Mouse (Mus musculus): ENCODE measurements around the gene Hpse2. TPM values are rescaled to one million over a fixed set of nuclear protein-coding genes. Genes with fewer than 3 reads are reported as not detected.

Gene Hpse2
- polyA plus RNA-seq, 1 experiment = not detected

DNA sequence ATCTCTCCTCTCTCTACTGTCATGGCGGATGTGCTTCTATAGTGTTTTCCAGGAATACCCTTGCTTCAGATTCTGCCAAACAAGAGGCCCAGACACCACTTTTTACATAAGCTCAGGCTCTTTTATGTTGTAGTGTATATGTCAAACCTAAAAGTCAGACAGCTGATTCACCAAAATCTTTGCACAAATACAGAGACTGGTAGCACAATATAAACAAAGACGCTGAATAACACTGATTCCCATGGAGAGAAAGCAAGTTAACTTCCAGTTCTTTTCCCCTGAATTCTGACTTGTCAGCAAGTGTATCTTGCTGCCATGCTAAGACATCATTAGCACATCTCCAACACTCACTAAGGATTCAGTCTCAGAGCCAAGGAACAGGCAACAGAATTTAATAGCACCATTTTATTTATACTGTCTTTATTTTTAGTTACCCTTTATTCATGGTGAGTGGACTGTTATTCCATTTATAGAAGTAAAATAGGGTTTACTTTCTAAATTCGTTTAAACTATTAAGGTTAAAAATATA, 212.7 kb downstream of the Hpse2 start:
- Histone ChIP-seq H3K4me3 (ENCODE audit: extremely low read depth, insufficient read depth, insufficient read length) (no peak overlapping the region), H3K27ac (ENCODE audit: insufficient read depth, low read length) (no peak overlapping the region), H3K4me1 (ENCODE audit: control insufficient read depth, insufficient read depth, insufficient read length) (no peaks in the 10 kb centered on the region), H3K27me3 (ENCODE audit: control insufficient read depth, insufficient read depth, low read length) (no peaks in the 10 kb centered on the region), H3K36me3 (ENCODE audit: control insufficient read depth, insufficient read depth, low read length) (no peaks in the 10 kb centered on the region)
- DNase-seq (ENCODE audit: low read depth in 1 of 2, low spot score in 2 of 2) = no peak
- 84% methylated on average over 3 of the region's 3 CpGs for WGBS
- TF ChIP-seq CTCF (IDR thresholded peaks at IDR 0.05; ENCODE audit: extremely low read depth, insufficient read depth, insufficient read length, insufficient replicate concordance) (no peak), POLR2A (IDR thresholded peaks at IDR 0.05; ENCODE audit: low read depth, low read length) (no peak)

DNA sequence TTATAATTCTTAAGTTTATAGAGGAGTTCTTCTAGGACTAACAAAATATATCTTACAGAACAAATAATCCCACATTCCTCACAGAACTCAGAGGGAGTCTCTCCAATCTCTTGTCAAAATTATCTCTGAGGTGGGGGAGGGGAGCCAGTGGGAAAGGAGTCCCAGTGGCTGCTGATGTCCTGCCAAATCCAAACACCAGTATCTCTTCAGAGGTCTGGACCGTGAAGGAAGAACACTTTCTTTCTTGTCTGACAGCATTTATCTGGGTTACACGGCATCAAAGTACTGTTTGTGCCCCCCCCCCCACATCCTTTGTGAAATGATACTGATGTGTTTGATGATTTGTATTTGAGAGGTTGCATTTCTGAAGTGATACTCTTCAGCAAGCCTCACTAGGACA, 213.3 kb downstream of the Hpse2 start:
- DNase-seq (ENCODE audit: low read depth in 1 of 2, low spot score in 2 of 2) = no peak
- H3K27ac ChIP-seq (ENCODE audit: insufficient read depth, low read length) = no peak overlapping the region
- no peaks in the 10 kb centered on the region for H3K4me1 ChIP-seq (ENCODE audit: control insufficient read depth, insufficient read depth, insufficient read length)
- H3K4me3 ChIP-seq (ENCODE audit: extremely low read depth, insufficient read depth, insufficient read length) = no peak overlapping the region
- no peak for TF ChIP-seq POLR2A (IDR thresholded peaks at IDR 0.05; ENCODE audit: low read depth, low read length)
- no peak for TF ChIP-seq CTCF (IDR thresholded peaks at IDR 0.05; ENCODE audit: extremely low read depth, insufficient read depth, insufficient read length, insufficient replicate concordance)
- H3K36me3 ChIP-seq (ENCODE audit: control insufficient read depth, insufficient read depth, low read length) = no peaks in the 10 kb centered on the region
- H3K27me3 ChIP-seq (ENCODE audit: control insufficient read depth, insufficient read depth, low read length) = no peaks in the 10 kb centered on the region
- 88% methylated on average over 2 of the region's 2 CpGs for WGBS

DNA sequence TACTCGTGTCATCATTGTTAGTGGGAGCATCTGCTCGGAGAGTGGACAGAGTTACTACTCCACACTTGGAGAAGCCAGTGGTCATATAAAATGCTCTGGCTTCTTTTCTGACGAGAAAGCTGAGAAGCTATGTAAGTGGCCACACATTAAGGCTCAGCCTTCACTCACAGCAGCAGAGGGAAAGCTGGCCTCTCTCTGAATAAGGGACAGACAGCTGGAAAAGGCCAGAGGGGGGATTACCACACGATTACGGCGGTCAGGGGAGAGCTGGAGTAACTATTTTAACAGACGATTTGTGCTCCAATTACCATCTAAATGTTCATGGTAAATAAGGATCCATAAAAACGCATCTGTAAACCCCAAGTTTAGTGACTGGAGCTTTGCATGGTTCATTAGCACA, 232.1 kb downstream of the Hpse2 start:
- no peaks in the 10 kb centered on the region for H3K4me1 ChIP-seq (ENCODE audit: control insufficient read depth, insufficient read depth, insufficient read length)
- H3K27me3 ChIP-seq (ENCODE audit: control insufficient read depth, insufficient read depth, low read length) = no peaks in the 10 kb centered on the region
- TF ChIP-seq CTCF (IDR thresholded peaks at IDR 0.05; ENCODE audit: extremely low read depth, insufficient read depth, insufficient read length, insufficient replicate concordance) = no peak
- TF ChIP-seq POLR2A (IDR thresholded peaks at IDR 0.05; ENCODE audit: low read depth, low read length) = no peak
- no peaks in the 10 kb centered on the region for H3K36me3 ChIP-seq (ENCODE audit: control insufficient read depth, insufficient read depth, low read length)
- H3K4me3 ChIP-seq (ENCODE audit: extremely low read depth, insufficient read depth, insufficient read length) = no peak overlapping the region
- no peak overlapping the region for H3K27ac ChIP-seq (ENCODE audit: insufficient read depth, low read length)
- DNase-seq (ENCODE audit: low read depth in 1 of 2, low spot score in 2 of 2) = no peak
- WGBS = 84% methylated on average over 8 of the region's 8 CpGs

DNA sequence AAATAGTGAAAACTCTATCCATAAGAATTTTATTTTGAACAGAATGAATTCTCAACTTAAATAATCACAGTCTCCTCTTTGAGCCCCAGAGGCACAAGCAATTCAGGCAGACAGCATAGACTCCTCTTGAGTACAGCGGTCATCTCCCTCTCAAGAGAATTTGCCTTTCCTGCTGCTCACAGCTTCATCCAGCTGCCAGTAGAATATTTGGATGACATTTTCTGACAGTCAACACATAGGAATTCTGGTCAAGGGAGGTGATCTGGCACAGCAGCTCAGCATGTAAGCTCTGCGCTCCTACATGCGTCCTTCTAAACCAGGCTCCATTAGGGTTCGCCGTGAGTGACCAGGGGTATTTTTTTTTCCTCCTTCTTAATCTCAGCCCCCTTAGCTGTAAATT, 232.6 kb downstream of the Hpse2 start:
- Histone ChIP-seq H3K27ac (ENCODE audit: insufficient read depth, low read length) (no peak overlapping the region), H3K4me1 (ENCODE audit: control insufficient read depth, insufficient read depth, insufficient read length) (no peaks in the 10 kb centered on the region), H3K36me3 (ENCODE audit: control insufficient read depth, insufficient read depth, low read length) (no peaks in the 10 kb centered on the region), H3K27me3 (ENCODE audit: control insufficient read depth, insufficient read depth, low read length) (no peaks in the 10 kb centered on the region), H3K4me3 (ENCODE audit: extremely low read depth, insufficient read depth, insufficient read length) (no peak overlapping the region)
- TF ChIP-seq CTCF (IDR thresholded peaks at IDR 0.05; ENCODE audit: extremely low read depth, insufficient read depth, insufficient read length, insufficient replicate concordance) (no peak), POLR2A (IDR thresholded peaks at IDR 0.05; ENCODE audit: low read depth, low read length) (no peak)
- 95% methylated on average over 5 of the region's 5 CpGs for WGBS
- DNase-seq (ENCODE audit: low read depth in 1 of 2, low spot score in 2 of 2) = no peak

DNA sequence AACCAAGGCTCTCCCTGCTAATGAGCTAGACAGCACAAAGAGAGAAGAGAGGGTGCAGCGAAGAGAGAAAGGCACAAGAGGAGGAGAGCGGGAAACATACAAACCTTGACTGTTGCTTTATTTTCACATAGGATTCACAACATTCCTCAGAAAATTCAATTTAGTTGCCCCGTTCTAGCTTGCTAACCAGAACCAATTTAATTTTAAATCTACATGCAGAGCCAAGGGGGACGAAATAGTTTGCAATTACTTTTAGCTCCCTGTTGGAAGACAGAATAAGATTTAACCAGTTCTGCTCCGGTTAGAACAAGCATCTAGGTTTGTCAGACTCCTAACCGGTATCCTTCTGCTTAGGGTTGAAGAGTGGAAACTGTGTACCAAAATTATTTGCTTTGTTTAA, 240.3 kb downstream of the Hpse2 start:
- 97% methylated on average over 6 of the region's 6 CpGs for WGBS
- no peak for DNase-seq (ENCODE audit: low read depth in 1 of 2, low spot score in 2 of 2)
- TF ChIP-seq POLR2A (IDR thresholded peaks at IDR 0.05; ENCODE audit: low read depth, low read length) (no peak), CTCF (IDR thresholded peaks at IDR 0.05; ENCODE audit: extremely low read depth, insufficient read depth, insufficient read length, insufficient replicate concordance) (no peak)
- H3K4me1 ChIP-seq (ENCODE audit: control insufficient read depth, insufficient read depth, insufficient read length) = no peaks in the 10 kb centered on the region
- no peak overlapping the region for H3K4me3 ChIP-seq (ENCODE audit: extremely low read depth, insufficient read depth, insufficient read length)
- H3K36me3 ChIP-seq (ENCODE audit: control insufficient read depth, insufficient read depth, low read length) = no peaks in the 10 kb centered on the region
- H3K27ac ChIP-seq (ENCODE audit: insufficient read depth, low read length) = no peak overlapping the region
- no peaks in the 10 kb centered on the region for H3K27me3 ChIP-seq (ENCODE audit: control insufficient read depth, insufficient read depth, low read length)

DNA sequence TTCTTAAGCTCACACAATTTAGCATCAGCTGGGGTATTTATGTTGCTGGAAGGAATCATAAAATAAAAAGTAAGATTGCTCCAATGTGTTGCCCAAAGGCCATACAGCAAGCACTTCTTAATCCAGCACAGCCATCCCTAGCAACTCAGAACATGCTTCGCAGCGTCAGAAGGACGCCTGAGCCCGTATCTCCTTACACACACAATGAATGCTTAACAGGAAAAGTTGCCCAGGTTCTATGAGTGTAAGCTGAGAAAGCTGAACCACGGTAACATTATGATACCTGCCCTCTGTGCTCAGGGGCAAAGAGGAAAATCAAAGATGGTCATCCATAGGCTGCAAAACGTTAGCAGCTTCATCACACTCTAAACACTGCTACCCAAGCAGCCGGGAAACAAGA, 241.3 kb downstream of the Hpse2 start:
- WGBS = 84% methylated on average over 7 of the region's 7 CpGs
- H3K27me3 ChIP-seq (ENCODE audit: control insufficient read depth, insufficient read depth, low read length) = no peaks in the 10 kb centered on the region
- TF ChIP-seq CTCF (IDR thresholded peaks at IDR 0.05; ENCODE audit: extremely low read depth, insufficient read depth, insufficient read length, insufficient replicate concordance) (no peak), POLR2A (IDR thresholded peaks at IDR 0.05; ENCODE audit: low read depth, low read length) (no peak)
- no peaks in the 10 kb centered on the region for H3K4me1 ChIP-seq (ENCODE audit: control insufficient read depth, insufficient read depth, insufficient read length)
- H3K27ac ChIP-seq (ENCODE audit: insufficient read depth, low read length) = no peak overlapping the region
- no peaks in the 10 kb centered on the region for H3K36me3 ChIP-seq (ENCODE audit: control insufficient read depth, insufficient read depth, low read length)
- no peak for DNase-seq (ENCODE audit: low read depth in 1 of 2, low spot score in 2 of 2)
- H3K4me3 ChIP-seq (ENCODE audit: extremely low read depth, insufficient read depth, insufficient read length) = no peak overlapping the region

DNA sequence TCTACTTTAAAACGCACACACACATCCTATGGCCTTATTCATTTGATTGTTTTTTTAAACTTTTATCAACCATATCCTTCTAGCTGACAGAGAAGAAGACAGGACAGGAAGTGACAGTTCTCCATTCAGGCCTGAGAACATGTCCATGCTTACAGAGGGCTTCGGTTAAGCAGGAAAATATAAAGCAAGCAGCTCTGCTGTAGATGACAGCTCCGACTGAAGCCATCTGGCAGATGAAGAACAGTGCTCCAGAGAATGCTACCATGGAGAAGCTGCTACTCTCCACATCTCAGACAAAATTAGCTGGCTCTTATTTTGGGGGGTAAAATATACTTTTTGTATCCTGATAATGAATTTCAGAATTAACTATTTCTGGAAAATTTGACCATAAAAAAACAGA, 246.5 kb downstream of the Hpse2 start:
- WGBS = 70% methylated on average over 3 of the region's 3 CpGs

More for the DNA sequence above, 246.5 kb downstream of the Hpse2 start:
- DNase-seq (ENCODE audit: low read depth in 1 of 2, low spot score in 2 of 2) = no peak
- Histone ChIP-seq H3K27ac (ENCODE audit: insufficient read depth, low read length) (no peak overlapping the region), H3K27me3 (ENCODE audit: control insufficient read depth, insufficient read depth, low read length) (no peaks in the 10 kb centered on the region), H3K36me3 (ENCODE audit: control insufficient read depth, insufficient read depth, low read length) (no peaks in the 10 kb centered on the region), H3K4me1 (ENCODE audit: control insufficient read depth, insufficient read depth, insufficient read length) (no peaks in the 10 kb centered on the region), H3K4me3 (ENCODE audit: extremely low read depth, insufficient read depth, insufficient read length) (no peak overlapping the region)
- TF ChIP-seq CTCF (IDR thresholded peaks at IDR 0.05; ENCODE audit: extremely low read depth, insufficient read depth, insufficient read length, insufficient replicate concordance) (no peak), POLR2A (IDR thresholded peaks at IDR 0.05; ENCODE audit: low read depth, low read length) (no peak)
